Mouse (Mus musculus) MEL (cell line): ENCODE results near the gene Nnmt. TPM values are rescaled to one million over a fixed set of nuclear protein-coding genes. Genes with fewer than 3 reads are reported as not detected.

ENCODE experiments used
- DNase-seq: peaks from one replicate; pipeline ENCODE4 v3.0.0; 2011; ENCODE audit warnings: low read depth, low spot score
- H3K27ac ChIP-seq: 2 replicates; pipeline ENCODE4 v1.5.1; 2012; ENCODE audit warnings: low read depth, mild to moderate bottlenecking, control low read depth, low read length, moderate library complexity; ENCODE audit not compliant: control insufficient read depth
- H3K27me3 ChIP-seq, 2 experiments: fragments of 150-350 bp in 1 of 2; sonication (generic) in 1 of 2; 2 replicates each; pipeline ENCODE4 v1.6.1; 2012; ENCODE audit warnings: low read length in 2 of 2, mild to moderate bottlenecking in 2 of 2, improper control_type of control experiment in 1 of 2, moderate library complexity in 1 of 2; ENCODE audit not compliant: insufficient read depth in 2 of 2, control insufficient read depth in 1 of 2
- H3K36me3 ChIP-seq, 2 experiments: 2 replicates each; pipeline ENCODE4 v1.6.1; 2012 to 2014; ENCODE audit warnings: low read length in 2 of 2, improper control_type of control experiment in 1 of 2, inconsistent platforms in 1 of 2, mild to moderate bottlenecking in 1 of 2; ENCODE audit not compliant: insufficient read depth in 2 of 2, control insufficient read depth in 1 of 2
- H3K4me1 ChIP-seq, 2 experiments: fragments of 150-350 bp in 1 of 2; sonication (generic) in 1 of 2; 2 replicates each; pipeline ENCODE4 v1.6.1; 2012; ENCODE audit warnings: low read length in 2 of 2, improper control_type of control experiment in 1 of 2, mild to moderate bottlenecking in 1 of 2; ENCODE audit not compliant: insufficient read depth in 2 of 2, control insufficient read depth in 1 of 2
- H3K4me3 ChIP-seq, 2 experiments: fragments of 150-350 bp in 1 of 2; sonication (generic) in 1 of 2; 2 replicates each; pipeline ENCODE4 v1.5.1; 2012; ENCODE audit warnings: low read depth in 2 of 2, low read length in 2 of 2, mild to moderate bottlenecking in 2 of 2, moderate library complexity in 2 of 2, control low read depth in 1 of 2, improper control_type of control experiment in 1 of 2; ENCODE audit not compliant: control insufficient read depth in 1 of 2, insufficient read depth in 1 of 2
- H3K79me2 ChIP-seq: 2 replicates; pipeline ENCODE4 v1.6.1; 2012; ENCODE audit warnings: mild to moderate bottlenecking, low read length, moderate library complexity; ENCODE audit not compliant: control insufficient read depth, poor library complexity, insufficient read depth
- H3K9ac ChIP-seq: 2 replicates; pipeline ENCODE4 v1.6.1; 2012; ENCODE audit warnings: low read depth, mild to moderate bottlenecking, control low read depth, low read length, moderate library complexity; ENCODE audit not compliant: control insufficient read depth, poor library complexity, severe bottlenecking
- H3K9me3 ChIP-seq: fragments of 150-350 bp; sonication (generic); replicated peaks from 2 replicates; pipeline ENCODE4 v1.6.1; 2012; ENCODE audit warnings: mild to moderate bottlenecking, low read length, improper control_type of control experiment, moderate library complexity; ENCODE audit not compliant: insufficient read depth
- CHD1 ChIP-seq: IDR thresholded peaks from 2 replicates; pipeline ENCODE4 v1.6.1; 2012; ENCODE audit warnings: low read depth, mild to moderate bottlenecking, inconsistent platforms, low read length, improper control_type of control experiment
- CHD2 ChIP-seq: IDR thresholded peaks from 2 replicates; pipeline ENCODE4 v1.6.1; 2011; ENCODE audit warnings: low read length, improper control_type of control experiment
- E2F4 ChIP-seq: IDR thresholded peaks from 2 replicates; pipeline ENCODE4 v1.6.1; 2011; ENCODE audit warnings: low read depth, low read length, improper control_type of control experiment, borderline replicate concordance
- ELF1 ChIP-seq: IDR thresholded peaks from 2 replicates; pipeline ENCODE4 v1.6.1; 2014; ENCODE audit warnings: low read depth, mild to moderate bottlenecking, inconsistent platforms, low read length, improper control_type of control experiment, moderate library complexity
- EP300 ChIP-seq, 2 experiments: IDR thresholded peaks; 2 replicates each; pipeline ENCODE4 v1.6.1; 2011; ENCODE audit warnings: improper control_type of control experiment in 2 of 2, low read length in 2 of 2, low read depth in 1 of 2, mild to moderate bottlenecking in 1 of 2
- ETS1 ChIP-seq: IDR thresholded peaks from 2 replicates; pipeline ENCODE4 v1.6.1; 2012; ENCODE audit warnings: low read depth, mild to moderate bottlenecking, inconsistent platforms, low read length, improper control_type of control experiment, moderate library complexity
- GABPA ChIP-seq: IDR thresholded peaks from 2 replicates; pipeline ENCODE4 v1.6.1; 2012; ENCODE audit warnings: low read depth, mild to moderate bottlenecking, inconsistent platforms, low read length, improper control_type of control experiment, moderate library complexity
- HCFC1 ChIP-seq: IDR thresholded peaks from 2 replicates; pipeline ENCODE4 v1.6.1; 2012; ENCODE audit warnings: low read depth, mild to moderate bottlenecking, inconsistent platforms, low read length, improper control_type of control experiment, moderate library complexity
- JUND ChIP-seq: IDR thresholded peaks from 2 replicates; pipeline ENCODE4 v1.6.1; 2011; ENCODE audit warnings: low read depth, mild to moderate bottlenecking, improper control_type of control experiment, low read length
- KAT2A ChIP-seq: conservative IDR thresholded peaks from 2 replicates; pipeline ENCODE4 v1.6.1; 2012; ENCODE audit warnings: low read depth, low read length, improper control_type of control experiment, inconsistent platforms
- MAFK ChIP-seq: IDR thresholded peaks from 2 replicates; pipeline ENCODE4 v1.6.1; 2011; ENCODE audit warnings: low read depth, mild to moderate bottlenecking, low read length, improper control_type of control experiment, borderline replicate concordance
- MAZ ChIP-seq: IDR thresholded peaks from 2 replicates; pipeline ENCODE4 v1.6.1; 2012; ENCODE audit warnings: low read depth, mild to moderate bottlenecking, inconsistent platforms, low read length, improper control_type of control experiment
- MEF2A ChIP-seq: IDR thresholded peaks from 2 replicates; pipeline ENCODE4 v1.6.1; 2014; ENCODE audit warnings: low read depth, mild to moderate bottlenecking, inconsistent platforms, low read length, improper control_type of control experiment; ENCODE audit not compliant: poor library complexity, insufficient replicate concordance, severe bottlenecking; ENCODE audit errors: extremely low read depth
- MXI1 ChIP-seq: IDR thresholded peaks from 2 replicates; pipeline ENCODE4 v1.6.1; 2011; ENCODE audit warnings: mild to moderate bottlenecking, low read depth, low read length, improper control_type of control experiment
- MYB ChIP-seq: IDR thresholded peaks from 2 replicates; pipeline ENCODE4 v1.6.1; 2011; ENCODE audit warnings: mild to moderate bottlenecking, low read depth, low read length, improper control_type of control experiment
- MYC ChIP-seq: IDR thresholded peaks from 2 replicates; pipeline ENCODE4 v1.6.1; 2011; ENCODE audit warnings: low read depth, mild to moderate bottlenecking, low read length, improper control_type of control experiment, moderate library complexity
- NRF1 ChIP-seq: IDR thresholded peaks from 2 replicates; pipeline ENCODE4 v1.6.1; 2014; ENCODE audit warnings: low read depth, mild to moderate bottlenecking, inconsistent platforms, low read length, improper control_type of control experiment, moderate library complexity; ENCODE audit not compliant: poor library complexity, insufficient read depth, severe bottlenecking
- POLR2A ChIP-seq, 2 experiments: IDR thresholded peaks; 2 replicates each; pipeline ENCODE4 v1.6.1; 2011 to 2012; ENCODE audit warnings: low read length in 2 of 2, mild to moderate bottlenecking in 2 of 2, control low read depth in 1 of 2, improper control_type of control experiment in 1 of 2, low read depth in 1 of 2, moderate library complexity in 1 of 2; ENCODE audit not compliant: control insufficient read depth in 1 of 2, insufficient read depth in 1 of 2, poor library complexity in 1 of 2
- POLR2AphosphoS2 ChIP-seq: IDR thresholded peaks from 2 replicates; pipeline ENCODE4 v1.6.1; 2011; ENCODE audit warnings: low read length, improper control_type of control experiment
- POLR2AphosphoS5 ChIP-seq: IDR thresholded peaks from 2 replicates; pipeline ENCODE4 v1.6.1; 2012; ENCODE audit warnings: low read depth, borderline replicate concordance, mild to moderate bottlenecking, inconsistent platforms, low read length, moderate library complexity, mixed read lengths
- RCOR1 ChIP-seq: IDR thresholded peaks from 2 replicates; pipeline ENCODE4 v1.6.1; 2012; ENCODE audit warnings: low read depth, mild to moderate bottlenecking, inconsistent platforms, low read length, improper control_type of control experiment
- TAL1 ChIP-seq: IDR thresholded peaks from 2 replicates; pipeline ENCODE4 v1.6.1; 2012; ENCODE audit warnings: mild to moderate bottlenecking, inconsistent platforms, low read length, moderate library complexity, mixed read lengths
- USF1 ChIP-seq: IDR thresholded peaks from 2 replicates; pipeline ENCODE4 v1.6.1; 2014; ENCODE audit warnings: low read depth, mild to moderate bottlenecking, inconsistent platforms, low read length, improper control_type of control experiment, moderate library complexity
- ZKSCAN1 ChIP-seq: IDR thresholded peaks from 2 replicates; pipeline ENCODE4 v1.6.1; 2012; ENCODE audit warnings: low read depth, mild to moderate bottlenecking, inconsistent platforms, low read length, improper control_type of control experiment, moderate library complexity
- ZNF384 ChIP-seq: IDR thresholded peaks from 2 replicates; pipeline ENCODE4 v1.6.1; 2012; ENCODE audit warnings: low read depth, mild to moderate bottlenecking, inconsistent platforms, low read length, improper control_type of control experiment
- polyA plus RNA-seq, 2 experiments: library from polyadenylated mRNA; stranded (reverse) in 1 of 2; unstranded in 1 of 2; fragments of >175 nt in 1 of 2; fragments of >200 nt in 1 of 2; gene quantifications; 2 replicates each; pipeline versions ENCODE4 v1.2.1 to v1.2.4; 2012; ENCODE audit warnings: low replicate concordance in 2 of 2, low read depth in 1 of 2; ENCODE audit not compliant: insufficient read length in 2 of 2, insufficient read depth in 1 of 2, missing spikeins in 1 of 2
- total RNA-seq: library from RNA; depleted of rRNA; stranded (reverse); fragments of 300-350 nt; gene quantifications from 2 replicates; pipeline ENCODE4 v1.2.3, GENCODE M21; 2012

Nnmt gene
- total and polyA plus RNA-seq, 3 experiments, result not detected

DNA sequence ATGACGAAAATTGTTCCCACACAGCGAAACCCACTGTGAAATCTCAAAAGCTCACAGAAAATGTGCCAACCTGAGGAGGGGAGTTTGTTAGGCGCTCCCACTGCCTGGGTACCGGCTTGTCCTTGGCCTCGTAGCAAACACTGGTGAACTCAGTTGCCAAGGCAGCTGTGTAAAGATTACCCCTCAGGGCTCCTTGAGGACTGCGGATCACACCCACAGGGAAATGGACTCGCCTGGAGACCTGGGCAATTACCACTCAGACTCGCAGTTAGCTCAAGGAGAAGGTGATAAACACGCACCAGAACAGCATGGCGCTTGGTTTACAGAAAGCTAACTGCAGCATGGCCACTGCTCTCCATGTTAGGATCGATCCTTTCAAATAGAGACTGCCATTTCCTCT lies 8.0 kb downstream of the Nnmt start:
- TF ChIP-seq HCFC1 (no peak), CHD1 (no peak), NRF1 (no peak), GABPA (no peak), JUND (no peak), MEF2A (no peak), MYB (no peak), POLR2AphosphoS2 (no peak), TAL1 (no peak), MYC (no peak), ZNF384 (no peak), ZKSCAN1 (no peak), RCOR1 (no peak), ELF1 (no peak), POLR2A (IDR thresholded peaks at IDR 0.05; ENCODE audit: control insufficient read depth in 1 of 2, insufficient read depth in 1 of 2, low read depth in 1 of 2, low read length in 2 of 2, poor library complexity in 1 of 2) (no peak), KAT2A (no peak), MAFK (no peak), POLR2AphosphoS5 (no peak)
- no peak for DNase-seq
- H3K27me3 ChIP-seq, result peaks cover 0 to 4% of the 10 kb centered on the region in 2 experiments; a peak in 1 of 4 replicates

GRCm38 (mm10) chr9:48593915-48594314 lies 11.0 kb downstream of the Nnmt start:
- no peaks in the 10 kb centered on the region for H3K4me1 ChIP-seq
- H3K27me3 ChIP-seq, result peaks cover 0 to 2% of the 10 kb centered on the region in 2 experiments; a peak in 1 of 4 replicates
- no peaks in the 10 kb centered on the region for H3K79me2 ChIP-seq
- no peak for DNase-seq
- H3K36me3 ChIP-seq, result no peaks in the 10 kb centered on the region
- H3K4me3 ChIP-seq, result no peak overlapping the region
- TF ChIP-seq E2F4 (no peak), ZNF384 (no peak), POLR2AphosphoS5 (no peak), EP300 (IDR thresholded peaks at IDR 0.05; ENCODE audit: low read depth in 1 of 2, low read length in 2 of 2) (no peak), MAZ (no peak), USF1 (no peak), MXI1 (no peak), JUND (no peak), RCOR1 (no peak), ELF1 (no peak), CHD2 (no peak), ETS1 (no peak)
- no peak overlapping the region for H3K27ac ChIP-seq
- H3K9ac ChIP-seq, result no peak overlapping the region
- no peaks in the 10 kb centered on the region for H3K9me3 ChIP-seq

More for the DNA sequence above, 8.0 kb downstream of the Nnmt start:
- no peaks in the 10 kb centered on the region for H3K36me3 ChIP-seq
- no peaks in the 10 kb centered on the region for H3K4me1 ChIP-seq
- H3K9ac ChIP-seq, result no peak overlapping the region
- no peaks in the 10 kb centered on the region for H3K79me2 ChIP-seq
- no peak overlapping the region for H3K27ac ChIP-seq
- H3K9me3 ChIP-seq, result no peaks in the 10 kb centered on the region
- no peak overlapping the region for H3K4me3 ChIP-seq
